Mouse (Mus musculus): ENCODE measurements at regions not wholly inside any gene's neighbourhood (a gene's known extent, or its start where the extent isn't known, plus 50 kb on each side); places are given as distances from the start of the nearest gene placed in this dataset.
"Not testable (repeated sequence)": the region's sequence is repeated elsewhere in the genome, so short reads cannot be mapped to it uniquely, and the experiment has no call there.

DNA sequence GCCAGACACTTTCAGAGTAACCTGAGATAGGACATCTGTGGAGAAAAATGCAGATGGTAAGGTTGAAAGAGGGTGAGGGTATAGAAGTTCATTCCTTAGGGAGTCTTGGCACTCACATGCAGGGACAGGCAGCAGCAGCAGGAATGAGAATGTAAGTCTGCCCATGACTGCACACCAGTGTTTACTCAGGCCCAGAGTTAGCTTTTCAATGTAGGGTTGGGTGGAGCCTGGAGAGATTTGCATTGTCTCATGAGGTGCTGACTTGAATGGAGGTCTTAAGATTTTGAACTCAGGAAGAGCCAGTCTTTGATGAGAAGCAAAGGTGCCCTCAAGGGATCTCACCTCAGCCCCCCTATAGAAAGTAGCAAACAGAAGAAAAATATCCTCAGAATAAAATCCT, 918.9 kb downstream of the Adam6a start:
- H3K36me3 ChIP-seq, result no peaks in the 10 kb centered on the region
- no peaks in the 10 kb centered on the region for H3K27me3 ChIP-seq
- no peak overlapping the region for H3K4me2 ChIP-seq
- H3K4me3 ChIP-seq, result no peak overlapping the region
- no peak overlapping the region for H3K9ac ChIP-seq
- no peak for ATAC-seq (replicated peaks; ENCODE audit: insufficient number of reproducible peaks, insufficient read depth, low FRiP score, low read depth)
- no peak overlapping the region for H3K27ac ChIP-seq
- H3K4me1 ChIP-seq (replicated peaks), result no peaks in the 10 kb centered on the region
- peaks cover 9% of the 10 kb centered on the region for H3K9me3 ChIP-seq (replicated peaks)

- H3K4me1 ChIP-seq (replicated peaks), result no peaks in the 10 kb centered on the region
- no peaks in the 10 kb centered on the region for H3K36me3 ChIP-seq
- 0 out of 2 replicates have a peak, but pooled peaks cover 4% of the 10 kb centered on the region for H3K9me3 ChIP-seq (replicated peaks)
- H3K4me2 ChIP-seq, result no peak overlapping the region
- 84% methylated on average over 2 of the region's 2 CpGs for WGBS
- H3K27ac ChIP-seq, result no peak overlapping the region
- ATAC-seq (replicated peaks; ENCODE audit: insufficient number of reproducible peaks, insufficient read depth, low FRiP score, low read depth), result no peak
- H3K27me3 ChIP-seq, result no peaks in the 10 kb centered on the region
- H3K9ac ChIP-seq, result no peak overlapping the region
- no peak overlapping the region for H3K4me3 ChIP-seq
Observed at GRCm38 (mm10) chr12:114468857-114469256, 925.1 kb downstream of the Adam6a start.

DNA sequence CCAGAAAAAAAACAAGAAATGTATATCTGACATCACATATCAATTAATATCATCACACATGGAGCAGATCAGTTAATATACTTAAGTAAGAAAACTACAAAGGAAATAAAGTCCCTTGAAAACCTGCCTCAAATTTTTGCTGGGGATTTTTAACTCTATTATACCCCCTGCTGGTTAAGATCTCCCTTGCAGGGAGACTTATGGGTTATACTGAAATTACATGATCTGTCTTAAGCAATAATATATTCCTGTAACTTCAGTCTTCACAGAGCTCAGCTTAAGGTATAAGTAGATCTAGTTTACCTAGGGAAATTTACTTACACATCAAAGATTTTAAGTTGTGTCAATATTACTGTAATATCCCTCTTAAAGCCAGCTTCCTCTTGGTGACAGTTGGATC, 929.0 kb downstream of the Adam6a start:
- H3K27me3 ChIP-seq, result not testable (repeated sequence)

DNA sequence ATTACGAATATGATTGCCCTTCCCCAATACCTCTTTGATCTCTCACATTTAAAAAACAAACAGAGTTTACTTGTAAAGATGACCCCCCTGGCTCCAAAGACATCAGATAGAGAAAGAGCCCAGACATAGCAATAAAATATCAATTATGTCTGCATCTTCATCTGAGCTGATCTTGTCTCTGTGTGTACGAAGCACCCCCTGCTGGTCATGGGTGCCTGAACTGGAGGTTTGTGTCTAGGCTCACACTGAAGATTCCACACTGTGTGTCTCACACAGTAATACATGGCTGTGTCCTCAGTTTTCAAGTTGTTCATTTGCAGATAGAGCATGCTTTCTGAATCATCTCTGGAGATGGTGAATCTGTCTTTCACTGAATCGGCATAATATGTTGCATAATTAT, 935.0 kb downstream of the Adam6a start:
- Histone ChIP-seq H3K9ac (no peak overlapping the region), H3K27me3 (no peaks in the 10 kb centered on the region), H3K4me3 (no peak overlapping the region), H3K4me1 (replicated peaks) (no peaks in the 10 kb centered on the region), H3K9me3 (replicated peaks) (no peaks in the 10 kb centered on the region; the same call in 1 of the 2 replicates), H3K4me2 (no peak overlapping the region), H3K27ac (no peak overlapping the region), H3K36me3 (no peaks in the 10 kb centered on the region)
- WGBS, result 62% methylated on average over 3 of the region's 3 CpGs
- ATAC-seq (replicated peaks; ENCODE audit: insufficient number of reproducible peaks, insufficient read depth, low FRiP score, low read depth), result no peak

More for the DNA sequence above, 929.0 kb downstream of the Adam6a start:
- H3K9me3 ChIP-seq (replicated peaks); H3K36me3 ChIP-seq; H3K4me3 ChIP-seq; H3K27ac ChIP-seq; H3K4me1 ChIP-seq (replicated peaks); H3K4me2 ChIP-seq; H3K9ac ChIP-seq; ATAC-seq (replicated peaks; ENCODE audit: insufficient number of reproducible peaks, insufficient read depth, low FRiP score, low read depth): not testable (repeated sequence)

DNA sequence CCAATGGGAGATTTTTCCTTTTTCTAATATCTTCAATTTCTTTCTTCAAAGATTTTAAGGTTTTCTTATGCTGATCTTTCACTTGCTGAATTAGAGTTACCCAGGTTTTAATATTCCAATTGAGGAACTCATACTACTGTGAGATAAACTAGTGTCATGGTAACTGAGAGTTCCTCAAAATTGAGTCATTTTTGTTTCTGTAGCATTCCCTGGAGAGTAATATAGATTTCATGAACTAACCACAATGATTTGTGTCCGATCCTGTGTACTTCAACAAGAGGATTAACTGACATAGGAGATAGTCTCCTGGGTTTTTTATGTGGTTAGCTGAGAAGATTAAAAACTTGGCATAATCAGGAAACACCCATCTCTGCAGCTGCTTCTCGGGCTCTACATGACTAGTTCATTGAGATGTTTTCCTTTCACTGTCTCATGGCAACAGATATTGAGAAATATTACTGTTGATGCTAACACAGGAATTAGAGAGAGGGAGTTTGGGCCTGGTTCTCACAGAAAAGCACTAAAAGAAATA, 949.9 kb downstream of the Adam6a start:
- not testable (repeated sequence) for H3K36me3 ChIP-seq

GRCm38 (mm10) chr12:114495741-114496140, 952.0 kb downstream of the Adam6a start:
- H3K27me3 ChIP-seq, result no peaks in the 10 kb centered on the region
- no peak overlapping the region for H3K9ac ChIP-seq
- H3K4me2 ChIP-seq, result no peak overlapping the region
- 0 out of 2 replicates have a peak, but pooled peaks cover 4% of the 10 kb centered on the region for H3K9me3 ChIP-seq (replicated peaks)
- no peak overlapping the region for H3K4me3 ChIP-seq
- H3K36me3 ChIP-seq, result no peaks in the 10 kb centered on the region
- no peak for ATAC-seq (replicated peaks; ENCODE audit: insufficient number of reproducible peaks, insufficient read depth, low FRiP score, low read depth)
- no peak overlapping the region for H3K27ac ChIP-seq
- 32% methylated on average over 2 of the region's 2 CpGs for WGBS
- no peaks in the 10 kb centered on the region for H3K4me1 ChIP-seq (replicated peaks)

More for the DNA sequence above, 949.9 kb downstream of the Adam6a start:
- not testable (repeated sequence) for H3K4me3 ChIP-seq; H3K4me1 ChIP-seq (replicated peaks); H3K9me3 ChIP-seq (replicated peaks); ATAC-seq (replicated peaks; ENCODE audit: insufficient number of reproducible peaks, insufficient read depth, low FRiP score, low read depth); H3K4me2 ChIP-seq; H3K27ac ChIP-seq; H3K9ac ChIP-seq; H3K27me3 ChIP-seq
- WGBS, result 50% methylated on average over 2 of the region's 2 CpGs

GRCm38 (mm10) chr12:114513143-114513542, 969.4 kb downstream of the Adam6a start:
- 73% methylated on average over 2 of the region's 2 CpGs for WGBS
- ATAC-seq (replicated peaks; ENCODE audit: insufficient number of reproducible peaks, insufficient read depth, low FRiP score, low read depth), result no peak
- H3K4me1 ChIP-seq (replicated peaks), result no peaks in the 10 kb centered on the region

DNA sequence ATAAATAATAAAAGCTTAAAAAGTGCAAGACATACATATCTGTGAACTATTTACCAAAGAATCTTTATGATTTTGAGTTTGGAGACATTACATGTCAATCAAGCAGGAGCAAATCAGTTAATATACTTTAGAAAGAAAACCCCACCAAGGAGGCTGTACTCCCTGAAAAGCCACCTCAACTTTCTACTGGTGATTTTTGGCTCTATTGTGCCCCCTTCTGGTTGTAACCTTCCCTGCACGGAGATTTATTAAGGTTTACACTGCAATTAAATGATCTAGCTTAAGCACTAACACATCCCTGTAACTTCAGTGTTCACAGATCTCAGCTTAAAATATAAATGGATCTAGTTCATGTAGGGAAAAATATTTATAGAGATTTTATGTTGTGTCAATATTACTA, 998.4 kb downstream of the Adam6a start:
- not testable (repeated sequence) for H3K4me2 ChIP-seq; H3K27ac ChIP-seq; ATAC-seq (replicated peaks; ENCODE audit: insufficient number of reproducible peaks, insufficient read depth, low FRiP score, low read depth); H3K36me3 ChIP-seq; H3K4me1 ChIP-seq (replicated peaks); H3K27me3 ChIP-seq; H3K4me3 ChIP-seq; H3K9ac ChIP-seq; H3K9me3 ChIP-seq (replicated peaks)
- WGBS, result 31% methylated on average over 1 of the region's 1 CpGs

More at GRCm38 (mm10) chr12:114513143-114513542, 969.4 kb downstream of the Adam6a start:
- Histone ChIP-seq H3K36me3 (no peaks in the 10 kb centered on the region), H3K27me3 (no peaks in the 10 kb centered on the region), H3K9ac (no peak overlapping the region), H3K9me3 (replicated peaks) (peaks cover 4% of the 10 kb centered on the region; the same call in 1 of the 2 replicates), H3K4me3 (no peak overlapping the region), H3K27ac (no peak overlapping the region), H3K4me2 (no peak overlapping the region)

DNA sequence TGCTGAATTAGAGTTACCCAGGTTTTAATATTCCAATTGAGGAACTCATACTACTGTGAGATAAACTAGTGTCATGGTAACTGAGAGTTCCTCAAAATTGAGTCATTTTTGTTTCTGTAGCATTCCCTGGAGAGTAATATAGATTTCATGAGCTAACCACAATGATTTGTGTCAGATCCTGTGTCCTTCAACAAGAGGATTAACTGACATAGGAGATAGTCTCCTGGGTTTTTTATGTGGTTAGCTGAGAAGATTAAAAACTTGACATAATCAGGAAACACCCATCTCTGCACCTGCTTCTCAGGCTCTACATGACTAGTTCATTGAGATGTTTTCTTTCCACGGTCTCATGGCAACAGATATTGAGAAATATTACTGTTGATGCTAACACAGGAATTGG, 1001.2 kb downstream of the Adam6a start:
- not testable (repeated sequence) for H3K36me3 ChIP-seq; H3K4me3 ChIP-seq; H3K4me1 ChIP-seq (replicated peaks); H3K27me3 ChIP-seq; H3K4me2 ChIP-seq; ATAC-seq (replicated peaks; ENCODE audit: insufficient number of reproducible peaks, insufficient read depth, low FRiP score, low read depth); H3K9ac ChIP-seq; H3K9me3 ChIP-seq (replicated peaks); H3K27ac ChIP-seq
- 36% methylated on average over 1 of the region's 1 CpGs for WGBS

- WGBS, result 58% methylated on average over 1 of the region's 1 CpGs
- Histone ChIP-seq H3K4me2 (no peak overlapping the region), H3K9ac (no peak overlapping the region), H3K4me3 (no peak overlapping the region), H3K4me1 (replicated peaks) (no peaks in the 10 kb centered on the region), H3K9me3 (replicated peaks) (peaks cover 20% of the 10 kb centered on the region), H3K27me3 (no peaks in the 10 kb centered on the region), H3K27ac (no peak overlapping the region), H3K36me3 (no peaks in the 10 kb centered on the region)
- no peak for ATAC-seq (replicated peaks; ENCODE audit: insufficient number of reproducible peaks, insufficient read depth, low FRiP score, low read depth)
Observed at GRCm38 (mm10) chr12:114562440-114562839, 1018.7 kb downstream of the Adam6a start.

DNA sequence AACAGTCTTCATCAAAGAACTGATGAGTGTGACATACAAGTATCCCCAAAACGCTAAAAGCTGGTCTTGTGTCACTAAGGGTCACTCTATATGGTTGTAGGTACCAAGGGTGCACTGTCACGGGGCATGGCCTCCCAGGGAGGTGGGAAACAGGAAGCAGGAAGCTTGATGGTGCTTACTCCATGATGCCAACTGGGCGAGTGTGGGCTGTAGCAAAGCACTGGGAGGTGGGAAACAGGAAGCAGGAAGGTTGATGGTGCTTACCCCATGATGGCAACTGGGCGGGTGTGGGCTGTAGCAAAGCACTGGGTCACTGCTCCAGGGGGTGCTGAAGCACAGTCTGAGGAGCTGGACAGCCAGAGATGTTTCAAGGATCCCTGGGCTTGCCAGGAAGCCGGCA, 1019.3 kb downstream of the Adam6a start:
- Histone ChIP-seq H3K27me3 (no peaks in the 10 kb centered on the region), H3K27ac (no peak overlapping the region), H3K36me3 (no peaks in the 10 kb centered on the region), H3K4me1 (replicated peaks) (no peaks in the 10 kb centered on the region), H3K9me3 (replicated peaks) (peaks cover 20% of the 10 kb centered on the region), H3K4me3 (no peak overlapping the region), H3K4me2 (no peak overlapping the region), H3K9ac (no peak overlapping the region)
- ATAC-seq (replicated peaks; ENCODE audit: insufficient number of reproducible peaks, insufficient read depth, low FRiP score, low read depth), result no peak
- 46% methylated on average over 5 of the region's 5 CpGs for WGBS

GRCm38 (mm10) chr12:114563683-114564082, 1020.0 kb downstream of the Adam6a start:
- Histone ChIP-seq H3K9me3 (replicated peaks) (peaks cover 18% of the 10 kb centered on the region), H3K9ac (no peak overlapping the region), H3K4me3 (no peak overlapping the region), H3K4me1 (replicated peaks) (no peaks in the 10 kb centered on the region), H3K27ac (no peak overlapping the region), H3K27me3 (no peaks in the 10 kb centered on the region), H3K4me2 (no peak overlapping the region), H3K36me3 (no peaks in the 10 kb centered on the region)
- no peak for ATAC-seq (replicated peaks; ENCODE audit: insufficient number of reproducible peaks, insufficient read depth, low FRiP score, low read depth)
- WGBS, result 50% methylated on average over 1 of the region's 1 CpGs
